Mouse (Mus musculus) right cerebral cortex, postnatal 25 days (tissue): ENCODE data around the gene Tssk6.
A peak's percentile ranks its signal among the peaks of the same experiment; 100 is the strongest.

Source experiments
- DNase-seq: peaks from one replicate; pipeline ENCODE4 v3.0.0; 2022

Gene Tssk6

DNA sequence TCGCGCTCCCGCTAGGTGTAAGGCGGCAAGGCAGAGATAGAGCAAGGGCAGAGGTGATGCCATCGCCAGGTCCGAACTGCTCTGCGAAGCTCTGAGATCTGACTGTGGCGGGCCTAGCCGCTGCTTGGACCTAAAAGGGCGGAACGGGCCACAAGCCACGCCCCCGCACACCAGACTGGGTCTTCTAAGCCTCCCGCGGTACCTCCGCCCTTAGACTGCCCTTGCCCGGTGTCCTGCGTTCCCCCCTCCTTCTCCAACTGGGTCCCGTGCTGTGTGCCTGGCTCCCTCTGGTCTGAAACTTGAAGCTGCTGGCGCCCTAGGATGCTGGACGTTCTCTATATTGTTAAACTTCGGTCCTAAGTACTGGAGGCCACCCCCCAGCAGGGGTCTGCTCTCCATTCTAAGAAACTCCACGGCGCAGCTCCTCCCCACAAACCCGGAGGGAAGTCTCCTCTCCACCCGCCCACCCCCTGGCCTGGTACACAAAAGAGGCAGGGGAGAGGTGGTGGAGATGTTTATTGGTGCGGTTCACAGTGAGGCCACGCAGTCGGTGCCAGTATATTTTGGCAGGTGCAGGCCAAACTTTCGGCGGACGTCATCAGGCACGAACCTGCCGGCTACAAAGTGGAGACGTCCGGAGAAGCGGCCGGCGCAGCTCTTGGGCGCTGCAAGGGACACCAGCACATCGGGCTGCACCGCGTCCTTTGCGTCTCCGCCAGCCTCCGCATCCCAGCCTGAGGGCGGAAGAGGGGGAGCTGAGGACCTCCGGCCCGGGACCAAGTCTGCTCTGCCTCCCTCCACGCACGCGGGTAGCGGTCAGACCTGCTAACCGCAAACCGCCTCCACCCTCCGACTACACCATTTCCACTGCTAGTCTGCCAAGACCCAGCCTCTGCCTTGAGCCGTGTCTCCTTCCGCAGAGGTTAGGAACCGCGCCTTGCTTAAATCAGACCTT, 14.4 kb upstream of the Tssk6 start, which contains the start of gene Cilp2:
Gene Cilp2, minus strand, starts transcription at position 399 of the 955 bp plus-strand sequence.
- no peak for DNase-seq

DNA sequence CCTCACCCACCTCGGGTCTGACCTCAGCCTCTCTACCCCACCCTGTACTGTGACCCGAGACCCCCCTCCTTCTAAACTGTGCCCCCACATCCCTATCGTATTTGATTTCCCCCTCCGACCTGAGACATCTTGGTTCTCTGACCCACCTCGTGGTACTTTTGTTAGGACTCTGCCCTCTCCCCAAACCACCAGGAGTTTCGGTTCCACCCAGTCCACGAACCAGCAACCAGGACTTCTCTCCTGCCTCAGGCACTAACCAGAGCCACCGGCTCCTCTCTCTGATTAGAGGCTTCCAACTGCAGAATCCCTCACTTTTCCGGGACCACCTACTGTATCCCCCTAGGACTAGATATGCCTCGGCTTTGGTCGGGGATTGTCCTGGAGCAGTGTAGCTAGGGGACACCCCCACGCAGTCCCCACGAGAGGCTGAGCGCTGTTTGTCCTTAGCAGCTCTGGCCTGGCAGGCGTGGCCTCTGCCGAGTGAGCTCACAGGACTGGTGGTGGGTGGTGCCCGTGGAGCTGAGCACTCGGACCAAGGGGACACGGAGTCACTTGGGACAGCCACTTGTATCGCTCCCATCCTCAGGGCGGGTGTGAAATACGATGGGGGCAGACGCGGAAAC, 13.6 kb upstream of the Tssk6 start:
- no peak for DNase-seq

DNA sequence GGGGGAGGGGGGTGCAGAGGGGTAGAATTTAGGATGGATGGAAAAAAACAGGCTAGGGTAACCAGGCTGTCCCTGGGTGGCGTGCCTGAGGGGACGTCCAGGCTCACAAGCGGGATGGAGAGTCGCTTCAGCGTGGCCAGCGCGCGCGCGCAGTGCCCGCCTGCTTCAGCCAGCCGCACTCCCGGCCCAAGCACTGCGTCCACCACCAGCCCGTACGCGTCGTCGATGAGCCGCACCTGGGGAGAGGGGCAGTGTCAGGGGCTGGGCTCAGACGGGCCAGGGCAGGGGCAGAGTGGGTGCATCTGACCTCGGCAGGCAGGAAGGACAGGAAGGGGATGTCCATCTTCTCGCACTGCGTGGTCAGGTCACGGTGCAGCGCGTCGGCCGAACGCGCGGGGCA, 13.1 kb upstream of the Tssk6 start:
- DNase-seq = no peak

DNA sequence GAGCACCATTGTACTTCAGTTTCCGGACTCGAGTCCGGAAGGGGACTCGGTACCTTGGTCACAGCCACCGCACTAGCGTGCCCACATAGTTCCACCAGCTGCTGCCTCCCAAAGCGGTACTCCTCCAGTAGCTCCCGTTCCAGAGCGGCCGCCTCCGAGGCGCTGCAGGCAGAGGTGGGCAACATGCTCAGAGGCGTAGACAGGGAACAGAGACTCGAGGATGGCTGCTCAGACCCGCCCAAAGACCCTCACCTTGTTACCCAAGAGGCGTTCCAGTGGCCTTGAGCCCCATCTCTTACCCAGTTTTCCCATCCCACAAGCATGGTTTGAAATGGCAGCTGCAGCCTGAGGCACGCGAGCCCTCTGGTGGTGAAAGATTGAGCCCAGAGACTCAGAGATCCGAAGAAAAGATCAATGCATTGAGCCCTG, 11.2 kb upstream of the Tssk6 start:
- DNase-seq = peak; percentile 71

DNA sequence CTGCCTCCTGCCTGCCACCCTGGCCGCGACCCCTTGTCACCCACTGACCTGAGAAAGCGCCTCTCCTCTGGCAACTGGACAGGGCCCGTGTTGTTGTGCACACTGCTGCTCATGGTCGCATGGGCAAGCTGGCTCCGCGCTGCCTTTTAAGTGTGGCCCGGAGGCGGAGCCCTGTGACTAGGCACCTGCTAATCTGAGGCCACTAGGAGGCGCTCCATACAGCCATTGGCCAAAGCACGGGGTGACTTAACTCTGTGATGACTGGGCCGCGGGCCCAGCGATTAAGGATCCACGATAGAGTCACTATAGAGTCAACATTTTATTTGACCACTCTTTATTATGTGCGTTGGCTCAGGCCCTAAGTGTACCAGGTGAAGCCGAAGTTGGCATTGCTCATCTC, 8.1 kb upstream of the Tssk6 start:
- no peak for DNase-seq

DNA sequence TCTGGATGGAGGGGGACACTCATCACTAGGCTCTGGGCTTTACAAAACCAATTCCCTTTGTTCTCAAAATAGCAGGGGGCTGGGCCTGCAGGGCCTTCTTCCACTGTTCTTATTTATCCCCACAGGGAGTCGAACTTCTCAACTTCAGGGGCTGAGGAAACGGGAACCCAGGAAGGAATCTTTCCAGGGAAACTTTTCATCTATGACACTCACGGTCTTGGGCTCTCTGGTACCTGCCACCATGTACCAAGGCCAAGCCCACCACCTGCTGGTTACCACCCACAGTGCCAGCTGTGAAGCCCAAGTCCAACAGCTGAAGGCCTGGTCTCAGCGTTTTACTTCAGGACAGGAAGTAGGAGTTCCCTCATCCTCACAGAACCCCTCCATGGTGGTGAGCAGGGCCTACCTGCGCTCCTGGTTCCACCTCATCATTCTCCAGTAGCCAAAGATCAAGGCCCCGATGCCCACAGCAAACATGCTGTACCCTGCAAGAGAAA, 7.1 kb upstream of the Tssk6 start:
- no peak for DNase-seq

DNA sequence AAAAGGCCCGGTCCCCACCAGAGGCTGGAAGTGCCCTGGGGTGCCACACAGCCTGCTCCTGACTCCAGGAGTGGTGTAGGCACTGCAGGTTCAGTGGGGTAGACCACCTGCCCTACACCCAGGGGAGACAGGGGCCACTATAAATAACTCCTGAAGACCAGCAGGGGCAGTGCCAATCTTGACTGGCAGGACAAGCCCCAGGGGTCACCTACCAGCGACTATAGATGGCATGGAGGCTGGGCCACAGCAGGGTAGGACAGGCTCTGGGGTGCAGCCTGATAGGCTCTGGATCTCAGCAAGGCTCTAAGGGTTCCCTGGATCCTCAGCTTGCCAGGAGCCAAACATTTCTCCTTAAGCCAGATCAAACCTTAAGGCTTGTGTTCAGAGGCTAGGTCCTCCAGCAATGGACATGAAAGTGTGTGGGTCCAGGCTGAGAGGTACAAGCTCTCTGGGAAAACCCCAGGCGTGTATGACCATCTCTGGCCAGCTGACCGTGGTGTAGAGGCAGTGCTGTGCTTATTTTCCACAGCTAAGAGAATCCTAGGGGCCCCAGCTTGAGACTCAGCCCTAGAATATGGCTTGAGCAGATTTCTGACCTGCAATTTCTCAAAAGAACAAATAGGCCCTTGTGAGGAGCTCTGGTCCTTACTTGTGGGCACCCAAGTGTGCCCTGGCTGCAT, 6.1 kb upstream of the Tssk6 start:
- no peak for DNase-seq

DNA sequence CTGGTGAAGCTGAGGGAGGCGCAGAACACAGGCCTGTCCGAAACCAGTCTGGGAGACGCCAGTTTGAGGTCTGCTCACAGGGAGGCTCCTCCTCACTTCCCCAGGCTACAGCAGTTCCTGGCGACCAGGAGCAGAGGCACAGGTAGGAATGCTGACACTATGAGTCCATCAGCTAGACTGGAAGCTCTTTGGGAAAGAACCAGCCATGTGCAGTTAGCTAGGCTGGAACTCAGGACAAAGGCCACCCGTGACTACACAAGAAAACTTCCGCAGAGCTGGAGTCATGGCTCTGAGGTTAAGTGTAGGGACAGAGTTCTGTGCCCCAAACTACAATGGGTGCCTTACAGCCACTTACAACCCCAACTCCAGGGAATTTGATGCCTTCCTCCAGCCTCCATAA, 4.1 kb upstream of the Tssk6 start:
- no peak for DNase-seq

DNA sequence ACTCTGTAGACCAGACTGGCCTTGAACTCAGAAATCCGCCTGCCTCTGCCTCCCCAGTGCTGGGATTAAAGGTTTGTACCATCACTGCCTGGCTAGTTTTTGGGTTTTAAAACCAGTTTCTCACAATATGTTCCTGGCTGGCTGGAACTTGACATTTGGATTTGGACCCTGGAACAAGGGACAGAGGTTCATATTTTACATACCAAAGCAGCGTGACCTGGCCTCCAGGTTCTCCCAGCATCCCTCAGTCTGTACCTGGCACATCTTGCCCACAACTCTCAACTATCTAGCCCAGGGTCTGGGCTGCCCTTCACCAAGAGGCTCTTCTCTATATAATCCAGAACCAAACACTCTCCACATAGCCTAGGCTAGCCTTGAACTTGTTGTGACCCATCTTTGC, 2.1 kb upstream of the Tssk6 start:
- no peak for DNase-seq

DNA sequence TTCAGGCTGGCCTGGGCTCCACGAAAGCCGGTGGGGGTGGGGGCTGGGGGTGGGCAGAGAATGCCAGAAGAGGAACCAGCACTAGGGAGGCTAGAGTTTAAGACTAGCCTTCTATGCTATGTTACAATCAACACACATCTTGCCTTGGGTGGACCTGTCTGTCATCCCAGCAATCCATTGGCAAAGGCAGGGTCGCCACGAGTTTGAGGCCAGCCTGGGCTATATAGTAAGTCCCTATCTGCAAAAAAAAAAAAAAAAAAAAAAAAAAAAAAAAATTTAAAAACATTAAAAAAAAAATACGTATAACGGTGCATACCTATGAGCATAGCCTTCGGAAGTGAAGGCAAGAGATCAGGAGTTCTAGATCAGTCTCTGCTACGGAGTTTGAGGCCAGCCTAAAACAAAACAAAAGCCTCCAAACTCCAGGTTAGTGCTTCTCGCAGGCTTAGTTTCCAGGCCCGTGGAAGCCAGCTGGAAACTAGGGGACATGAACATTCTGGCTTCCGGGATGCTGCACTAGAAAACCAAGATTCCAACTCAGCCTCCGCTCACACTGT, 1.0 kb upstream of the Tssk6 start:
- DNase-seq = no peak

DNA sequence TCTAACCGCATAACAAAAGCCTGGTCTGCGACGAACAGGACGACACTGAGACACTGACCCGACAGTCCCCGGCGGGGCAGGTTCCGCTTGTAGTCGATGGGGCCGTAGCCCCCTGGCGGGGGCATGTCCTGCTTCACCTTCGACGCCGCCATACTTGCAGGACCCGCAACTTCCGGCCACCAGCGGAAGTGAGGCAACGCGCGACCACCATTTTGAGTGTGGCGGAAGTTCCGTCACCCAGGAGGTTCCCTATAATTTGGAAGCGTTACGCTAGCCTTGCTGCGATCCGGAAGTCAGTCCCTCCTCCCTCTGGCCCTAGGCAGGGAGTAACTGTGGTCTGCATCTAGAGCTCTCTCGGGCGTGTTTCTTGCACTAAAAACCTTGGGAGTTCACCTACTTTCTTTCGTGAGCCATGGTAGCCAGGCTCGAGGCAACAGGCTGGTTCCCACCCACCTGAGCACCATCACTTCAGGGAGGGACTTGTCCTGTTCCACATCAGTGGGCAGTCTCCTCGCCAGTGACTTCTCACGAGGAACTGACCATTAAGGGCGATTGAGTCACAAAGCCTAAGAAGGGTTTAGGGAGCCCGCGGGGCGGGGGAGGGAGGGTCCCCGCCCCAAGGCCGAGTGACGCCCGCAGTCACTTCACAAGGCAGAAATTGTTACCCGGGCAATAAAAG, 361 bp upstream of the Tssk6 start:
- peak; percentile 96 for DNase-seq

DNA sequence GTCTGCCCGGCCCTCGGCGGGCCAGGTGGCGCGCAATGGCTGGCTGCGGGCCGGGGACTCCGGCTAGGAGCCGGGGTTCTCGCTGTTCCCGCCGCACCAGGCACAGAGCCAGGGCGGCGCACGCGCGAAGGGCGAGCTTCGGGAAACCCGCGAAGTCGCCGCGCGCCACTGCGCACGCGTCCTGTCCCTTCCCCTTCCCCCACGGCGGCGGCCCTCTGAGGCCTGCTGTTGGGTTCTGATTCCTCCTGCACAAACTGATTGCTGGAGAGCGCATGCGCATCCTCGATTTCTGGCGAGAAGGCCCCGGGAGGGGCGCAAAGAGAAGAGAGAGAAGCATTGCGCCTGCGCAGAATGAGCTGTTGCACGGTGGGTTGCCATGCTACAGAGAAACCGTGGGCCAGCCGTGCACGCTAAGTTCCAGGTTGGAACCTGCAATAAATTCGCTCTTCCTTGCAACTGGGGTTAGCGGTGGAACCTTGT, 1.1 kb downstream of the Tssk6 start:
- DNase-seq = peak; percentile 99

DNA sequence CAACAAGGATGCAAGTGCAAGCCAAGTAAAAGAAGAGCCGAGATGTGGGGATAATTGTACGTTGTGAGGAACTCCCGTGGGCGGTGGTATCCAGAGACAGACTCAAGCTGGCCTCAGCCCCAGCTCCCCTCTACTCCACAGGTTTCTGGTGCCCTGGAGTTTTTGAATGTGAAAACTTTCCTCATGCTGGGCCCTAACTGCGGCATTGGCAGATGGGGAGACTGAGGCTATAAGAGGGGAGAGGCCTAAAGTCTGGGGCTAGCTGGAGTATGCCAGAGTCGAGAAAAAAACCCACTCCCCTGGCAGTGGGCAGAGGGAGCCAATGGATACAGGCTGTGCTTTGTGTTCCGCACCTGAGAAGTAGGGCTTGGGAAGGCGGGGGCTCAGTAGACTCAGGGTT, 2.1 kb downstream of the Tssk6 start:
- no peak for DNase-seq

DNA sequence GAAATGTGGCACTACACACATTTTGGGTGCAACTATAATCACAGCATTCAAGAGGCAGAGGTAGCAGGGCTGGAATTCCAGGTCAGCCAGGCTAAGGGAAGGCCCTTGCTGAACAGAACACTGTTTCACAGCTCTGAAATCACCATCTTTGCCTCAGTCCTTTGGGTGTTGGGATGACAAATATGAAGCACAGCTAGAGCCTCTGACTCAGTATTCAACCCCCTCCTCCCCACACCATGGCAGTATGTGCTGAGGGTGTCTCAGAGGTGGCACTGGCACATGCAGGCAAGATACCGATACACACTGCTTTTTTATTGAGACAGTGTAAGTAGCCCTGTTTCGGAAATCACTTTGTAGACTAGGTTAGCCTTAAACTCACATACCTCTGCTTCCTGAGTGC, 4.3 kb downstream of the Tssk6 start:
- no peak for DNase-seq

DNA sequence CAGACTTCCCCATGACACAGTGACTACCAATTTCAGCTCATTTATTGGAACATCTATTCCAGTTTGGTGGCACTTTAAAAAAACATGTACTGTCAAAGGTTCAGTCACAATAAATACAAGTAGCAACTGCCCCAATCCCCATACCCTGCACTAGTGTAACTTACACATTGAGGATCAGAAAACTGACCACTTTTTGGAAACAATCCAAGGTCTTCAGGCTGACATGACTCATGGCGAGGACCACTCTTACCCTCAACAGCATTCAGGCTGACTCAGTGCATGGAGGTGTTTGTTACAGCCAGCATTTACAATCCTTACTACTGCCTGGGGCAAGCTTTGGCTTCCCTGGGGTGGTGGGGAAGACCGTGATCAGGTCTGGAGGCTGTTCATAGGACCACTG, 5.1 kb downstream of the Tssk6 start:
- DNase-seq = no peak

DNA sequence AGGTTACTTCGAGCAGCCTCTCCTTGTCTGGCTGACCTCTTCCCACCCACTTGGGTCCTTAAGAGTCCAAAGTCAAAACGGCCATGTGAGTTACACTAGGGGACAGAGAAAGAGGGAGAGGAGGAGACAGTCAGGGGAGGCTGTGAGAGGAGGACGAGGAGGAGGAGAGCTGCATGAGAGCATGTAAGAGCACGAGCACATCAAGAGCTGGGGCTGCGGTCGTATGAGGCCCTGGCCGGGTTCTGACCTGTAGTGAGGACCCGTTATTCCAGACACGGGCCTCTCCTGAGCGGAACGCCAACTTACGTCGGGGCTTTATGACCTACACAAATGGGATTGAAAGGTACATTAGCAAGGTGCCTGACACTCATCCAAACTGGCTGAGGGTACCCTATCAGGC, 9.9 kb downstream of the Tssk6 start:
- no peak for DNase-seq

DNA sequence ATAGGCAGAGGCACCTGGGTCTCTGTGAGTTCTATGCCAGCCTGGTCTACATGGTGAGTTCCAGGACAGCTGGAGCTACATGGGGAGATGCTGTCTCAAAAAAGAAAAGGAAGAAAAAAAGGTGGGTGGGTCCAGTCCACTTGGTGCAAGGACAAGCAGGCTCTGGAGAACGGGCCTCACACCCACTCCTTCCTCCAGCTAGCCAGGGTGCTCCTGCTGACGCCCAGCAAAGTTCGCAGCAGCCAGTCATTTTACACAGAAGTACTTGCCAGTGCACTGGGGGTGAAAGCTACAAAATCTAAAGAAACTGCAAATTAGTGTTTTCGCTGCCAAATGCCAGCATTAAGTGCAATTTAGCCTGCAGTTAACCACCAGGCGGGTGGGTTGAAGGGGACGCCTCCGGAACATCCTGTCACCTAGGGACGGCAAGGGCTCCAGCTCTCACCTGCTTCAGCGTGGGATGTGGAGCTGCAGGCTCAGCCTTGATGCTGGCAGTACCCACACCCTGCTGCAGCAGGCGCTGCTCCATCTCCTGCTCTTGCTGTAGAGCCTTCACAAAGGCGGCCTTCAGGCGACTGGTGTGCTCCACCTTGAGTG, 10.6 kb downstream of the Tssk6 start:
- DNase-seq = no peak

DNA sequence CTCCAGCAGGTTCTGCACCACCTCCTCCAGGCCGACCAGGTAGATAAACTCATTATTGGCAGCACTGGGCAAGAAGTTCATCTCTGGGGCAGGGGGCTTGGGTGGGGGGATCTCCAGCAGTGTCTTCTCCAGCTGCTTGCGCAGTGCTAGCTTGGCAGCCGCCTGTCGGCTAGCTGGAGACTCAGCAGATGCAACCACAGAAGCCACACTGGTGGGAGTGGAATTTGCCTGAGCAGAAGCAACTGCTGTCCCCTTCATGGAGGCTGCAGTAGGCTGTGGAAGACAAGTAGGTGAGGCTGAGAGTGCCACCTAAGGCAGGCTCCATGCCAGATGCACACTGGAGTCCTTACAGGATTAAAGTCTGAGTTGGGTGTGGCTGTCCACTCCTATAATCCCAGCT, 12.5 kb downstream of the Tssk6 start:
- no peak for DNase-seq

DNA sequence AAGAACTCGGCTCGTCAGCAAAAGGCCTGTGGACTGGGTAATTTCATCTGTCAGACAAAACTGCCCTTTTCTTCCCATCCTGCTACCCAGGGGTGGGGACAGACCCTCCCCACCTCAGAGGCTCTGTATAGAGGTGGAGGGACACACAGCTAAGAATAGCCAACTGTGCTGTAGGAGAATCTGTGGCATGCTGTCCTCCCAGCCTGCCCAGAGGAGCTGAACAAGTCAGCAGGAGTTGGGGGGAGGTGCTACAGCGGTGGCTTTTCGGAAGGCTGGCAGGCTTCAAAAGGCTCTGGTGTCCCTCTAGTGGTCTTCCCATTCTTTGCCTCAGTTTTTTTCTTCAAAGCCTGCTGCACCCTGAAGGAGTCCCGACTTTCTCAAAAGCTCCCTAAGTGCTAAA, 13.8 kb downstream of the Tssk6 start:
- DNase-seq = peak; percentile 34

DNA sequence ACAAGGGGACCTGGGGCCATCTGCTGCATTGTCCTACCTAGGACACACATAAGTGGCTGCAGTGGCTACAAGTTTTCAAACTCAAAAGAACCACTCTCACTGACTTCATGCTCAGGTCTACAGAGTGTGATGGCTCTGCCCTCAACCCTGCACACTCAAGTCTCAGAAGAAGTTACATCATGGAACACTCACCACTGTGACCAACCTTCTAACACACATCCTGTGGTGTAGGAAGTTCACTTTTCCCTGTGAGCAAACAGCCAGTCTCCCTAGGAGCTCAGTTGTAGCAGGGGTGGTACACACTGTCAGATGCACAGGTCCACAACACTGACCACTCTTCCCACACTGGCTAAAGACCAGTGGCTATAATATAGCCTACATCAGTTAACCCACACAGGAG, 16.5 kb downstream of the Tssk6 start:
- no peak for DNase-seq

DNA sequence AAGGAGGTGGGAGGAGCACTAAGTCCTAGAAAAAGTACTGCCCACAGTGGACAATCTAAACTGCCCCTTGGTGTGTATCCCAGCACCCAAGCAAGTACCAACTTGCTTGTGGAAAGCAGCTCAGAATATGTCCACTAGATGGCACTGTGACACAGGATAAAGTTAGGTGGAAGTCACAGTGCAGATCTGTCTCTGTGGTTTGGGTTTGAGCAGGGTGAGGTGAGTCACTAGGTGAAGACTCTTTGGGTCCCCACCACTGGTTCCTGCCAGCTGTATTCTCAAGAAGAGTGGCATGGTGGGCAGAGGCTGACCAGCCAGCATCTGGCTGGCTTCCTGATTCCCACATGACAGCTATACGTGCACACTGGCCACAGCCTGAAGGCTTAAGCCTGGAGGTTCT, 17.0 kb downstream of the Tssk6 start:
- peak; percentile 64 for DNase-seq
